Mouse (Mus musculus) v-Abl transformed pro-B cells (cell line): ENCODE data around the gene Orai2.

Experiments used
- in situ Hi-C, 2 experiments: fragments of 400-800 bp; cut with MboI; formaldehyde crosslinking; loops; one replicate each; pipeline ENCODE4 v1.15.1; 2025; ENCODE audit not compliant: unreplicated experiment in 2 of 2

Gene Orai2

GRCm38 (mm10) chr5:136170512-136171362, at the start of gene Orai2:
Gene Orai2 (minus strand): TSS chr5:136170713.
- in situ Hi-C loops, result loop anchor here in 1 of 2 experiments (25.0 kb wide), 1 partner anchor 1992 kb away; the partner anchor contains the start of genes Ap4m1, Cops6, Mcm7 and Zfp113

GRCm38 (mm10) chr5:136218585-136218984, 48.1 kb upstream of the Orai2 start:
- in situ Hi-C loops, result no loop called here

GRCm38 (mm10) chr5:136217932-136218381, 47.4 kb upstream of the Orai2 start:
- in situ Hi-C loops, result no loop called here

GRCm38 (mm10) chr5:136217004-136217665, 46.6 kb upstream of the Orai2 start:
- in situ Hi-C loops, result no loop called here

- in situ Hi-C loops, result no loop called here
These were observed 45.4 kb upstream of the Orai2 start for GRCm38 (mm10) chr5:136215958-136216357.

- in situ Hi-C loops, result no loop called here
These were observed 44.7 kb upstream of the Orai2 start for GRCm38 (mm10) chr5:136215211-136215610.

- in situ Hi-C loops, result loop anchor here in 1 of 2 experiments (5.0 kb wide), 1 partner anchor 509 kb away; no protein-coding TSS in a partner anchor
These were observed 43.2 kb upstream of the Orai2 start for GRCm38 (mm10) chr5:136213716-136214115.

- in situ Hi-C loops, result loop anchor here in 1 of 2 experiments (5.0 kb wide), 1 partner anchor 510 kb away; no protein-coding TSS in a partner anchor
These were observed 42.2 kb upstream of the Orai2 start for GRCm38 (mm10) chr5:136212716-136213115.

GRCm38 (mm10) chr5:136211341-136212102, 41.0 kb upstream of the Orai2 start:
- in situ Hi-C loops, result loop anchor here in 1 of 2 experiments (5.0 kb wide), 1 partner anchor 511 kb away; no protein-coding TSS in a partner anchor

GRCm38 (mm10) chr5:136210549-136210948, 40.0 kb upstream of the Orai2 start:
- in situ Hi-C loops, result loop anchor here in 1 of 2 experiments (5.0 kb wide), 1 partner anchor 512 kb away; no protein-coding TSS in a partner anchor

GRCm38 (mm10) chr5:136201832-136202231, 31.3 kb upstream of the Orai2 start:
- in situ Hi-C loops, result loop anchor here (5.0 kb wide), 3 partner anchors 45 to 555 kb away; partner anchors contain the start of gene Sh2b2 (in 1 of the 2)

- in situ Hi-C loops, result loop anchor here (5.0 to 25.0 kb wide), 2 partner anchors 112 to 297 kb away; partner anchors contain the start of gene Rasa4 (in 1 of the 2)
These were observed 29.0 kb upstream of the Orai2 start for GRCm38 (mm10) chr5:136199526-136199925.

GRCm38 (mm10) chr5:136198474-136199391, 28.2 kb upstream of the Orai2 start, which contains the start of gene Prkrip1:
Gene Prkrip1 (minus strand): TSS chr5:136198963.
- in situ Hi-C loops, result loop anchor here (5.0 to 25.0 kb wide), 2 partner anchors 111 to 296 kb away; partner anchors contain the start of gene Rasa4 (in 1 of the 2)

GRCm38 (mm10) chr5:136191870-136192269, 21.4 kb upstream of the Orai2 start:
- in situ Hi-C loops, result loop anchor here in 1 of 2 experiments (25.0 kb wide), 1 partner anchor 105 kb away; the partner anchor contains the start of gene Rasa4

- in situ Hi-C loops, result loop anchor here (5.0 to 25.0 kb wide), 5 partner anchors 49 to 284 kb away; partner anchors contain the start of genes Zp3 (in 2 of the 2), Alkbh4 (in 1 of the 2), Lrwd1 (in 1 of the 2) and Rasa4 (in 1 of the 2)
These were observed 16.2 kb upstream of the Orai2 start for GRCm38 (mm10) chr5:136186723-136187122.

GRCm38 (mm10) chr5:136183766-136184165, 13.3 kb upstream of the Orai2 start:
- in situ Hi-C loops, result loop anchor here in 1 of 2 experiments (25.0 kb wide), 1 partner anchor 96 kb away; the partner anchor contains the start of gene Rasa4

- in situ Hi-C loops, result loop anchor here in 1 of 2 experiments (25.0 kb wide), 1 partner anchor 96 kb away; the partner anchor contains the start of gene Rasa4
These were observed 12.3 kb upstream of the Orai2 start for GRCm38 (mm10) chr5:136182830-136183229.

- in situ Hi-C loops, result loop anchor here in 1 of 2 experiments (25.0 kb wide), 1 partner anchor 95 kb away; the partner anchor contains the start of gene Rasa4
These were observed 11.5 kb upstream of the Orai2 start for GRCm38 (mm10) chr5:136182049-136182448.
